Mouse (Mus musculus) cerebellum, adult (tissue): Measurements from ENCODE around the gene Ophn1.
A peak's percentile ranks its signal among the peaks of the same experiment; 100 is the strongest.

Source experiments
- ATAC-seq: cut with Nextera tagmentation; 2 replicates; pipeline ENCODE4 v1.9.2; 2017; ENCODE audit warnings: mild to moderate bottlenecking, moderate library complexity, mixed read lengths; ENCODE audit not compliant: insufficient number of reproducible peaks, low FRiP score, low TSS enrichment

The Ophn1 gene

DNA sequence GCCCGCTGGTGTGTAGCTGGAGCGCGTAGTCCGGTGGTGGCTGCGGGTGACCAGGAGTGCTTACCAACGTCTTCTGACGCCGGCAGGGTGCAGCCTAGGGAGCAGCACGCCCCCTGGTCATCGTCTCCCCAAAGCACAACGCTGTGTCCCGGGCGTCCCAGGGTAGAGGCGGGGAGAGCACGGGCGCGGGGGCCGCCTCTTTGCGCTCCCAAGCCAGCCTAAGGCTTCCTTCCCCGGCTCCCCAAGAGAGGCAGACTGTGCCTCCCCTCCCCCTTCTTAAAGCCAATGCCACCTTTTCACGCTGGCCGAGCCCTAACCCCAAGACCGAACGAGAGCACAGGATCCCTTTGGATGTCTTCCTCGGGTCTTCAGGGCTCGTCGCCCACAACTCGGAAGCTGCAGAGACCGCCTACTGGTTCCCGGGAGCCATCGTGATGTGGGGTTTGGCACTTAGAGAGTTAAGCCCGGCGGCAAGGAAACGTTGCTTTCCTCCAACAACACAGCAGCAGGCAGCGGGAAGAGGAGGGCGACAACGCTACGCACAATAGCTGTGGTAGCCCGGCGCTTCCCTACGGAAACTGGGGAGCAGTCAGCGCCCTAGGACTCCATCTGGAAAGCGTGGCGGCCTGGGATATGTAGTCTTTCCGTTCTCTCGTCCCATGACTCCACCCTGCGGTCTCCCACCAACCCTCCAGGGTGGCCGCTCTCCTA, at the start of gene Ophn1:
Gene Ophn1, minus strand, starts transcription at position 620 of the 711 bp plus-strand sequence.
- ATAC-seq, result peak; percentile 97

DNA sequence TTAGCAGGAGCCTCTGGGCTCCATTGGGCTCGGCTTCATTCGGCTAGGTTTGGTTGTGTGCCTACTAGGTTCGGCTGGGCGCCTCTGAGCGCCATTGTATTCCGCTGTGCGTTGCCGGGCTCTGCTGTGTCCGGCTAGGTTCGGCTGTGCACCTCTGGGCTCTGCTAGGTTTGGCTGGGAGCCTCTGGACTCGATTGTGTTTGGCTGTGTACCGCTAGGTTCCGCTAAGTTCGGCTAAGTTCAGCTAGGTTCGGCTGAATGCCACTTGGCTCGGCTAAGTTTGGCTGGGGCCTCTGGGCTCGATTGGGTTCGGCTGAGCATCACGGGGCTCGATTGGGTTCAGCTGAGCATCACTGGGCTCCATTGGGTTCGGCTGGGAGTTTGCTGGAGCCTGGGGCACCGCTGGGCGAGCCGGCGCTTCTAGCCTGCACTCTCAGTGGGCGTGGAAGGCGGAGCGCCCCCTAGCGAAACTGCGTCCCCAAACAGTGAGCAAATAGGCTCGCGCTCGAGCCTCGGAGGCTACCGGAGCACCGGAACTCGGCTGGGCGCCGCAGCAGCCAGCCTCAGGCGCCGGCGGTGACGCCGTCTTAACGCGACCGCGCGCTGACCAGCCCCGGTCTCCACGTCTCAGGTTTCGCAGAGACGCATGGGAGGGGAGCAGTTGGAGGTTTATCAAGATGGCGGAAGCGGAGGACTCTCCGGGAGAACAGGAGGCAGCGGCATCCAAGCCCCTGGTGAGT, 46.9 kb upstream of the Ophn1 start:
- ATAC-seq, result peak; percentile 74

- ATAC-seq, result peak; percentile 93
Measured at GRCm38 (mm10) chrX:98936707-98937554, 46.1 kb upstream of the Ophn1 start.

DNA sequence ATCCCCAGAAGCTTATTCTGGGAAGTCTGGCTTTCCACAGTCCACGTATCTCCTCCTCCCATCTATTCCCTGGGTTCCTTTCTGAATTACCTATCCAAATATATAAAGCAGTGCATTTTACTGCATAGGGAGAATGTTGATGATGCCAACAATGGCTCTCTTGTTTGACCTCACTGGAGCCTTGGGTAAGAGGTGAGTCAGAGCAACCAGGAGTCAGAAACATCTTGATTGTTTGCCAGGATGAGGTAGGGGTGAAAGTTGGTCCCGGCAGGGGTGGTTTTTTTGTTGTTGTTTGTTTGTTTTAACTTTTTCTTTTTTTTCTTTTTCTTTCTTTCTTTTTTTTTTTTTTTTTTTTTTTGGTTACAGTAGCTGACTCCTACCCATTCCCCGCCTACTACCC, 45.3 kb upstream of the Ophn1 start, which contains the start of gene Yipf6:
Gene Yipf6, plus strand, starts transcription at position 216 of the 400 bp plus-strand sequence.
- ATAC-seq, result no peak

- 0 out of 2 replicates have a peak, but pooled peaks have one; percentile 40 for ATAC-seq
Measured at GRCm38 (mm10) chrX:98919423-98919822, 28.6 kb upstream of the Ophn1 start.

DNA sequence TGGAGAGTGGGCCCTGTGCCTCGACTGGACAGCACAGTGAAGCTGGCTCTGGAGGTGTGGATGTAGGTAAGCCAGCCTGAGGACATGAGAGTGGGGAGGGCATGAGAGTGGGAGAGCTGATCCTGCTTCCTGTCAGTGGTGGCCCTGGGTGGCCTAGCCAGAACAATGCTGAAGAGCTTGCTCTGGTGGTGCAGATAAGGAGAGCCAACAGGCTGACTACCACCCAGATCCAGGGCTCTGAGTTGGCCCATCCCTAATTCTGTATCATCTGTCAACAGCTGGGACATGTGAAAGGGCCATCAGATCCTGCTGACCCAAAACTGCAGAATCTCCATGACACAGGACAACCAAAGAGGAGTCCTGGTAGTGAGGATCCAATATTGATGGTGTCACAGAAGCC, 18.1 kb upstream of the Ophn1 start:
- ATAC-seq, result no peak

GRCm38 (mm10) chrX:98904226-98904625, 13.4 kb upstream of the Ophn1 start:
- no peak for ATAC-seq

- ATAC-seq, result no peak
Measured at GRCm38 (mm10) chrX:98898307-98898706, 7.5 kb upstream of the Ophn1 start.

GRCm38 (mm10) chrX:98890072-98890405, 786 bp downstream of the Ophn1 start:
- peak; percentile 11; the same call in 1 of the 2 replicates for ATAC-seq

DNA sequence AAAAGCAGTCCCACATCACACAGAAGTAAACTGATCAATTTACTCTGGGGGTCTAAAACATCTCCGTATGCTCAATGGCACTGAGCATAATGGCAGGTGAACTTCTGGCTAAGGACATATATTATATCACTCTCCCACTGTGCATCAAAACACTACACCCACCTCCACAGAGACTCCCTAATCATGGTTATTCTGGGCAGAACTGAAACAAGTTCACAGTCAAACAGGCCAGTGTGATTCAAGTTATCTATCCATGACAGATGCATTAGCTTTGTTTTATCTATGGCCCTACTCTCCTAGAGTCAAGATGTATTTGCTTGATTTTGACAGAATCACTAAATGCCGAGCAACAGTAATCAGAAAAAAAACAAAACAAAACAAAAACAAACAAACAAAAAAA, 8.8 kb downstream of the Ophn1 start:
- ATAC-seq, result no peak

- ATAC-seq, result no peak
Measured at GRCm38 (mm10) chrX:98881085-98881484, 9.7 kb downstream of the Ophn1 start.

- ATAC-seq, result no peak
Measured at GRCm38 (mm10) chrX:98880314-98880713, 10.5 kb downstream of the Ophn1 start.

GRCm38 (mm10) chrX:98875144-98875543, 15.7 kb downstream of the Ophn1 start:
- no peak for ATAC-seq

DNA sequence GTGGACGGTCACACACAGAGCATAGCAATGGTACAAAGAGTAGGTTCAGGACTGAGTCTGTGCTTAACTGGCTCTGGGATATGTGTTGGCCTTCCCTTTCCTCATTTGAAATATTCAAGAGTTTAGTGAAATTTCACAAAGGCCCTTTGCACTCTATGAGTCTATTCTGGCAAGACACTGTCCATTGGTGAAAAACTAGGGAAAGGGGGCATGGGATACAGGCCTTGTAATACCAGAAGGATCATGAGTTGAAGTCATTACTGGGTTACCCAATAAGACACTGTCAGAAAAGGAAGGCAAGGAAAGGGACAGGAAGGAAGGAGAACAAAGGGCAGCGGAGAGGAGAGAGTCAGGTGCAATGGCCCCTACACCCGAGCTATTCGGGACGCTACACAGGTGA, 16.7 kb downstream of the Ophn1 start:
- ATAC-seq, result no peak

GRCm38 (mm10) chrX:98872064-98872463, 18.8 kb downstream of the Ophn1 start:
- ATAC-seq, result no peak

GRCm38 (mm10) chrX:98870541-98870940, 20.3 kb downstream of the Ophn1 start:
- ATAC-seq, result no peak

DNA sequence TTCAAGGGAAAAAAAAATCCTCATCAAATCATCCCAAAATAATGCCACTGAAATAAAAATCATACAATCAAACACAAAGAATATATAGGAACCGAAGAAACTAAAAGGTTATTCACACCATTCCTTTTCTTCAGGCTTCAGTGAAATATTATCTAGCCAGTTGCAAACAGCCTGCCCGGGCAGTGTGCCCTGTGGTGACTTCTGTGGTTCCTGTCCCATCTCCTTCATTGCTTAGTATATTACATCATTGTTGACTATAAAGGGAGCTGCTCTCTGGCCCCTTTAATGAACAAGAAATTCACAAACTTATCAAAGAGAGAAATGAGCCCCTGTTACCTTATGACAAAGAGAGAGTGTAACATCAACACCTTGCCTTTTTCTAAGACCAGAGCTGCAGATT, 21.1 kb downstream of the Ophn1 start:
- ATAC-seq, result no peak

DNA sequence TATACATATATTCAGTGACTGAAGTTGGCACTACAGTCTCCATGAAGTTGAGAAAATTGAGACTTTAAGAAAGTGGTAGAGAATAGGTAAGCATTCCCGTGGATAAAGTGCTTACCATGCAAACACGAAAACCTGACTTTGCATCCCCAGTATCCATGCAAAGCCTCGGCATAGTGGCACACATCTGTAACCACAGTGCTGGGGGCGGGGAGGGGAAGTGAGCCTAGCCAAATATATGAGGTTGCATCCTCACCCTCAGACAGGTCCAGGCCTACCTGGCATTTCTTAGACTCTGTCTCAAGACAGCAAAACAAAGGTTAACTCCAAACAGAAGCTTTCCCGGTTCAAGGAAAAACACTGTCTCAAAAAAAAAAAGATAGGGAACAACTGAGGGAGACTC, 21.7 kb downstream of the Ophn1 start:
- ATAC-seq, result no peak

- ATAC-seq, result no peak
Measured at GRCm38 (mm10) chrX:98860167-98860566, 30.7 kb downstream of the Ophn1 start.

GRCm38 (mm10) chrX:98856046-98856445, 34.8 kb downstream of the Ophn1 start:
- no peak for ATAC-seq

- no peak for ATAC-seq
Measured at GRCm38 (mm10) chrX:98850869-98851268, 40.0 kb downstream of the Ophn1 start.
